In the genomic region with DNA sequence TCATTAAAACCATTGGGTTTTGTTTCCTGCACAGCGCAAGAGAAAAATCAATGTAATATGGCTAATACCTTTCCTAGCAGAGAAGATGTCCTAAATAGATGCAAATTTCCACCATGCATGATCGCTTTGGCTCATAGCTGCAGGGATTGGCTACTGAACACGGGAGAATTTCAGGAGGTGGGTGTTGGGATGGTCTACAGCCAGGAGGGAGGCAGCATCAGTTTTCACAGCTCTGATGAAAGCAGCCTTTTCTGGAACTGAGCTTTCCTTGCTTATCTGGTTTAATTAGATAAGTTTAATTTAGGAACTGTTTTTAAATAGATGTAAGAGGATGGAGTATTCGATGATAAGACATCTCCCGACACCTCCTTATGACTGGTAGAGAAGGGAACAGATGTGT, we compare ENCODE assay signal across 16 mouse cellular contexts.
DNase-seq lines count a peak whose midpoint lies in the region; ATAC-seq and TF ChIP-seq lines count a peak whose summit lies in the region.
"Had no signal": no experiment of that assay in that cellular context is flagged by ENCODE, and none has a peak within 500 bp of the region (broad histone marks: within the 10 kb centered on the region; RNA-seq: fewer than 3 reads in every experiment).

No protein-coding gene starts in this region.

- in situ Hi-C loops in CH12.LX (cut with MboI; ENCODE audit: low pct_ligation_motif_present, low pct_unique_long_range_greater_than_20kb, low sequenced_read_pairs) = loop anchor here (25.0 kb wide), 1 partner anchor 486 kb away; no protein-coding TSS in a partner anchor

- no peak for TF ChIP-seq RAD21 in CH12.LX (IDR thresholded peaks at IDR 0.05; ENCODE audit: low read depth, low read length)

- H3K9me3 ChIP-seq in kidney, embryonic 16.5 days (ENCODE audit: low read length) = no peaks in the 10 kb centered on the region
- no peaks in the 10 kb centered on the region for H3K9me3 ChIP-seq in CH12.LX (replicated peaks; ENCODE audit: low read length)
- H3K9me3 ChIP-seq: forebrain, embryonic 15.5 days; limb, embryonic 15.5 days; liver, embryonic 15.5 days; stomach, embryonic 15.5 days had no signal

- ATAC-seq in kidney, embryonic 16.5 days (ENCODE audit: low FRiP score, low TSS enrichment) = no peak
- ATAC-seq: forebrain, embryonic 15.5 days had no signal

- no peak overlapping the region for H3K9ac ChIP-seq in kidney, embryonic 16.5 days (replicated peaks; ENCODE audit: low read length)
- no peak overlapping the region for H3K9ac ChIP-seq in CH12.LX (ENCODE audit: insufficient read depth, low read depth)
- H3K9ac ChIP-seq: forebrain, embryonic 15.5 days; limb, embryonic 15.5 days; liver, embryonic 15.5 days; stomach, embryonic 15.5 days had no signal

- no peak for TF ChIP-seq POLR2A in CH12.LX (IDR thresholded peaks at IDR 0.05; ENCODE audit: low read depth, low read length)

- no peak for TF ChIP-seq CTCF in CH12.LX (conservative IDR thresholded peaks at IDR 0.05 in 1 of 2, IDR thresholded peaks at IDR 0.05 in 1 of 2; ENCODE audit: low read depth in 2 of 2, low read length in 2 of 2)

- no peak overlapping the region for H3K4me2 ChIP-seq in kidney, embryonic 16.5 days (replicated peaks; ENCODE audit: low read depth, low read length)
- no peak overlapping the region for H3K4me2 ChIP-seq in CH12.LX (ENCODE audit: insufficient read depth, low read depth, poor library complexity, severe bottlenecking)
- H3K4me2 ChIP-seq: forebrain, embryonic 15.5 days; limb, embryonic 15.5 days; liver, embryonic 15.5 days; midbrain, embryonic 11.5 days; stomach, embryonic 15.5 days had no signal

- TF ChIP-seq EP300 in CH12.LX (IDR thresholded peaks at IDR 0.05; ENCODE audit: low read length) = no peak

- dilution Hi-C loops in CH12.LX (cut with MboI; ENCODE audit: extremely low pct_ligation_motif_present, extremely low pct_unique_long_range_greater_than_20kb, low sequenced_read_pairs) = no loop called here

- DNase-seq in frontal cortex, postnatal 36 days (ENCODE audit: low spot score in 2 of 2) = peak; percentile 13 to 20
- no peak for DNase-seq in frontal cortex, postnatal 25 days (ENCODE audit: low spot score in 2 of 2)
- DNase-seq in kidney, postnatal 14 days = no peak
- peak; percentile 65 for DNase-seq in CH12.LX (ENCODE audit: extremely low read depth)
- DNase-seq in right cerebral cortex, postnatal 10 days (ENCODE audit: low spot score in 2 of 2) = peak; percentile 38 to 55
- DNase-seq in adrenal gland, adult 18-20 months (ENCODE audit: low spot score in 2 of 2) = no peak
- DNase-seq: B cell, adult 2 months; cerebellum, adult 8-10 months; thymus, adult 2 months had no signal

- no peaks in the 10 kb centered on the region for H3K79me2 ChIP-seq in CH12.LX (replicated peaks; ENCODE audit: control insufficient read depth, extremely low read depth, insufficient read depth, poor library complexity, severe bottlenecking)

- WGBS in kidney, embryonic 16.5 days = 78% methylated on average over 5 of the region's 5 CpGs

- H3K4me1 ChIP-seq in kidney, embryonic 16.5 days (ENCODE audit: insufficient read depth, low read length) = peaks cover 12% of the 10 kb centered on the region
- peaks cover 3 to 59% of the 10 kb centered on the region in 2 experiments; a peak in 3 of 4 replicates for H3K4me1 ChIP-seq in CH12.LX (ENCODE audit: control insufficient read depth in 1 of 2, insufficient read depth in 2 of 2)
- H3K4me1 ChIP-seq: forebrain, embryonic 15.5 days; limb, embryonic 15.5 days; liver, embryonic 15.5 days; stomach, embryonic 15.5 days had no signal

- H3K27me3 ChIP-seq in kidney, embryonic 16.5 days (ENCODE audit: insufficient read depth, low read length) = no peaks in the 10 kb centered on the region
- no peaks in the 10 kb centered on the region for H3K27me3 ChIP-seq in CH12.LX (replicated peaks)
- H3K27me3 ChIP-seq: forebrain, embryonic 15.5 days; limb, embryonic 15.5 days; liver, embryonic 15.5 days; stomach, embryonic 15.5 days had no signal

- H3K36me3 ChIP-seq in kidney, embryonic 16.5 days (ENCODE audit: insufficient read depth, low read length) = no peaks in the 10 kb centered on the region
- peaks cover 5 to 40% of the 10 kb centered on the region in 2 experiments for H3K36me3 ChIP-seq in CH12.LX (replicated peaks in 1 of 2; ENCODE audit: control insufficient read depth in 1 of 2, insufficient read depth in 1 of 2, low read length in 1 of 2)
- H3K36me3 ChIP-seq: forebrain, embryonic 15.5 days; limb, embryonic 15.5 days; liver, embryonic 15.5 days; stomach, embryonic 15.5 days had no signal

- no peak overlapping the region for H3K4me3 ChIP-seq in kidney, embryonic 16.5 days (ENCODE audit: low read length)
- H3K4me3 ChIP-seq in CH12.LX (replicated peaks in 1 of 3; ENCODE audit: low read depth in 2 of 3, low read length in 2 of 3, poor library complexity in 1 of 3) = no peak overlapping the region
- H3K4me3 ChIP-seq: erythroblast, embryonic 14.5 days; forebrain, embryonic 15.5 days; limb, embryonic 15.5 days; liver, embryonic 15.5 days; stomach, embryonic 15.5 days had no signal

- H3K27ac ChIP-seq in kidney, embryonic 16.5 days (ENCODE audit: low read length) = peak overlapping the region; percentile 31; the same call in 1 of the 2 replicates
- H3K27ac ChIP-seq in CH12.LX (ENCODE audit: insufficient read depth, low read depth) = no peak overlapping the region
- H3K27ac ChIP-seq: forebrain, embryonic 15.5 days; limb, embryonic 15.5 days; liver, embryonic 15.5 days; stomach, embryonic 15.5 days had no signal

TF ChIP-seq in CH12.LX, 34 proteins besides CTCF, POLR2A, EP300 and RAD21:
- TF ChIP-seq GABPA (IDR thresholded peaks at IDR 0.05; ENCODE audit: insufficient replicate concordance, low read depth, low read length) (no peak), PAX5 (IDR thresholded peaks at IDR 0.05; ENCODE audit: low read length) (no peak)
TF ChIP-seq in CH12.LX: peak in this region for 0.

Comparison
In these comparisons a context has a peak if more than half of its experiments do, and no peak if none do; other contexts are left out.
1. DNase-seq: peak in frontal cortex, postnatal 36 days (2 of 2), CH12.LX (single experiment) and right cerebral cortex, postnatal 10 days (2 of 2); none in frontal cortex, postnatal 25 days (0 of 2), kidney, postnatal 14 days (single experiment) and adrenal gland, adult 18-20 months (0 of 2).